Mouse (Mus musculus) intestine, embryonic 15.5 days (tissue): ENCODE measurements around the gene Ccdc30. TPM values are rescaled to one million over a fixed set of nuclear protein-coding genes. Genes with fewer than 3 reads are reported as not detected.

ENCODE experiments used
- ATAC-seq: fragments of 200-750 bp; cut with Nextera tagmentation; 2 replicates; pipeline ENCODE4 v1.8.0; 2017; ENCODE audit warnings: moderate TSS enrichment, moderate library complexity
- H3K27ac ChIP-seq: fragments of 300-500 bp; sonication (generic); 2 replicates; pipeline ENCODE4 v1.5.1; 2015; ENCODE audit warnings: mild to moderate bottlenecking, inconsistent platforms
- H3K27me3 ChIP-seq: fragments of 300-500 bp; sonication (generic); replicated peaks from 2 replicates; pipeline ENCODE4 v1.6.1; 2015; ENCODE audit warnings: inconsistent platforms
- H3K36me3 ChIP-seq: fragments of 300-500 bp; sonication (generic); 2 replicates; pipeline ENCODE4 v1.6.1; 2015; ENCODE audit warnings: inconsistent platforms
- H3K4me1 ChIP-seq: fragments of 300-500 bp; sonication (generic); replicated peaks from 2 replicates; pipeline ENCODE4 v1.6.1; 2015; ENCODE audit warnings: inconsistent platforms
- H3K4me2 ChIP-seq: fragments of 300-500 bp; sonication (generic); replicated peaks from 2 replicates; pipeline ENCODE4 v1.6.1; 2015; ENCODE audit warnings: mild to moderate bottlenecking, inconsistent platforms
- H3K4me3 ChIP-seq: fragments of 300-500 bp; sonication (generic); replicated peaks from 2 replicates; pipeline ENCODE4 v1.5.1; 2015; ENCODE audit warnings: inconsistent platforms
- H3K9ac ChIP-seq: fragments of 300-500 bp; sonication (generic); 2 replicates; pipeline ENCODE4 v1.6.1; 2015; ENCODE audit warnings: inconsistent platforms
- H3K9me3 ChIP-seq: fragments of 300-500 bp; sonication (generic); 2 replicates; pipeline ENCODE4 v1.6.1; 2016; ENCODE audit warnings: inconsistent platforms
- WGBS: fragments of 180-500 bp; shearing (Covaris S2); methylation state at CpG from one replicate; pipeline ENCODE4 v1.1.7; 2015; 5-methylcytosine and 5-hydroxymethylcytosine counted together
- polyA plus RNA-seq: library from polyadenylated mRNA; unstranded; fragments of >200 nt; fragmentation: Nextera tagmentation; extraction: Ambion mirVana; gene quantifications from 2 replicates; pipeline ENCODE4 v1.2.1, GENCODE M21; 2015

Gene Ccdc30
- polyA plus RNA-seq, 1 experiment from 2014 or later, result 5.2 TPM

DNA sequence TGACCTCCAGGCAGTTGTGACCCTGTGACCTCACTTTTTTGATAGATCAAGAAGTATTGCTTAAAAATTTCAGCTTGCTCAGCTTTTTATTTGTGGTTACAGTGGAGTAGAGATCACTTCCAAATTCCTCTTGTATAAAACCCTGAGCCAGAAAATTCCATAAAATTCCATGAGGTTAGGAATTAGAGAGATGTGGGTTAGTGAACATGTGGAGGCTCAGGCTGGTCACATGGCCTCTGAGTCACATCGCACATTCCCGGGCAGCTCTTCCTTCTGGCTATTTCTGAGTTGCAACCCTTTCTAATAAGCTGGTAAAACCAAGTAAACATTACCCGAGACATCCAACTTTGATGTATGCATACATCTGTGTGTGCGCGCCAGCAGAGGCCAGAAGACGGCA, 69.8 kb downstream of the Ccdc30 start:
- H3K9me3 ChIP-seq, result no peaks in the 10 kb centered on the region
- H3K27me3 ChIP-seq, result no peaks in the 10 kb centered on the region
- H3K9ac ChIP-seq, result no peak overlapping the region
- no peaks in the 10 kb centered on the region for H3K4me1 ChIP-seq
- H3K36me3 ChIP-seq, result no peaks in the 10 kb centered on the region
- H3K4me2 ChIP-seq, result no peak overlapping the region
- no peak overlapping the region for H3K27ac ChIP-seq
- no peak for ATAC-seq
- H3K4me3 ChIP-seq, result no peak overlapping the region
- 94% methylated on average over 6 of the region's 6 CpGs for WGBS

DNA sequence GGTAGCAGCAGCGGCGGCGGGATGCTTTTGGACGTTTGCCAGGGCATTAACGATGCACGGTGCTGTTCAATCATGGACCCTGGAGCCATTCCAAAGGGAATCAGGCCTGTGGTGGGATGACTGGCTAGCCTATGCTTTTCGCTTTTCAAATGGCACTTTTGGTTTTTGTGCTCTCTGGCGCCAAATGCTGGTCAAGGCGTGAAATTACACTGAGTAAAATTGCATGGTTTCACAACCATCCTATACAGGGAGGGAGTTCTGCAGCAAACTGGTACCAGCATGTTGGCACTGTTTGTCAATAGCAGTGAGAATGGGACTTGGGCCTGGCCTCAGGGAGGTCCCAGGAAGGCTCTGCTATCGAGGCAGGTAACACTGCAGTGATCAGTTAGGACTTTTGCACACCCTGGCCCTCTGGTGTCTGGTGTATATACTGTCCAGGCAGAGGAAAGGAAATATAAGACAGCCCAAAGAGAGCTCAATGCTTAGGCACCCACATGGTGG, 76.4 kb downstream of the Ccdc30 start:
- ATAC-seq, result peak; percentile 47; the same call in 1 of the 2 replicates
- Histone ChIP-seq H3K27ac (no peak overlapping the region), H3K9me3 (no peaks in the 10 kb centered on the region), H3K9ac (0 out of 2 replicates have a peak overlapping the region, but pooled peaks have one; percentile 34), H3K27me3 (no peaks in the 10 kb centered on the region), H3K36me3 (no peaks in the 10 kb centered on the region), H3K4me2 (peak overlapping the region; percentile 30; the same call in 1 of the 2 replicates), H3K4me3 (no peak overlapping the region), H3K4me1 (no peaks in the 10 kb centered on the region)
- WGBS, result 6% methylated on average over 10 of the region's 10 CpGs

DNA sequence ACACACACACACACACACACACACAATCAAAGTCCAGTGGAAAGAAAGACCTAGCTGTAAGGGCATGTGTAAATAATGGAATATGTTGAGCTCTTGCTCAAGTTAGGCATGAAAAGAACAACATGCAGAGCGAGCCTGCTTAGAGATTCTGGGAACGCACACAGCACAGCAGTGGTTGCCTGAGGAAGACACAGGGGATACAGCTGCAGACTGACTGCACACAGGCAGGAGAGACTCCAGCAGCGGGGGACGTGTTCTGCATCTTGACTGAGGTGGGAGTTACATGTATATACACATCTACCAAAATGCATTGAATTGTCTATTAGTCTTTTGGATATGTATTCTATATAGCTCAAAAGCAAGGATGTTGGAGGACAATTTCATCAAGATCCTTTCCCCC, 76.9 kb downstream of the Ccdc30 start:
- Histone ChIP-seq H3K36me3 (no peaks in the 10 kb centered on the region), H3K4me1 (no peaks in the 10 kb centered on the region), H3K4me2 (peak overlapping the region; percentile 30; the same call in 1 of the 2 replicates), H3K4me3 (no peak overlapping the region), H3K9me3 (no peaks in the 10 kb centered on the region), H3K27ac (no peak overlapping the region), H3K27me3 (no peaks in the 10 kb centered on the region), H3K9ac (0 out of 2 replicates have a peak overlapping the region, but pooled peaks have one; percentile 34)
- 74% methylated on average over 4 of the region's 4 CpGs for WGBS
- 0 out of 2 replicates have a peak, but pooled peaks have one; percentile 15 for ATAC-seq

DNA sequence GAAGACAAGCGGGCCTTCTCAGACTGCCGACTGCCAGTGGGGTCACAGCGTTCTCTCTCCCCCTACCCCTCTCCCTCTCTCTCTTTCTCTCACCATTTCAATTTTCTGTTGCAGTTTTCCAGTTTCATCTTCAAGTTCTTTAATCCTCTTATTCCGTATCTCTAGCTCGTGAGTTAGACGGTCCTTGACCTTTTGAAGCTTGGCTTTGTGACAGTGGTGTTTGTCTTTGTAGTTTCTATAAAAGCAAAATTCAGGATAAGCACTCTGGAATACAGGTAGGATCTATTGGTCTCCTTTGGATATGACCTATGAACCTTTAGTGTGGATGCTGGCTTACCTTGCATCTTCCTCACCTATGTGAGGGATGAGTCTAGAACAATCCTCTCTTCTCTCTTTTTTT, 81.8 kb downstream of the Ccdc30 start:
- no peak overlapping the region for H3K4me2 ChIP-seq
- no peaks in the 10 kb centered on the region for H3K9me3 ChIP-seq
- no peak overlapping the region for H3K27ac ChIP-seq
- no peak overlapping the region for H3K9ac ChIP-seq
- H3K27me3 ChIP-seq, result no peaks in the 10 kb centered on the region
- ATAC-seq, result no peak
- H3K4me1 ChIP-seq, result no peaks in the 10 kb centered on the region
- no peak overlapping the region for H3K4me3 ChIP-seq
- WGBS, result 91% methylated on average over 6 of the region's 6 CpGs
- H3K36me3 ChIP-seq, result no peaks in the 10 kb centered on the region

DNA sequence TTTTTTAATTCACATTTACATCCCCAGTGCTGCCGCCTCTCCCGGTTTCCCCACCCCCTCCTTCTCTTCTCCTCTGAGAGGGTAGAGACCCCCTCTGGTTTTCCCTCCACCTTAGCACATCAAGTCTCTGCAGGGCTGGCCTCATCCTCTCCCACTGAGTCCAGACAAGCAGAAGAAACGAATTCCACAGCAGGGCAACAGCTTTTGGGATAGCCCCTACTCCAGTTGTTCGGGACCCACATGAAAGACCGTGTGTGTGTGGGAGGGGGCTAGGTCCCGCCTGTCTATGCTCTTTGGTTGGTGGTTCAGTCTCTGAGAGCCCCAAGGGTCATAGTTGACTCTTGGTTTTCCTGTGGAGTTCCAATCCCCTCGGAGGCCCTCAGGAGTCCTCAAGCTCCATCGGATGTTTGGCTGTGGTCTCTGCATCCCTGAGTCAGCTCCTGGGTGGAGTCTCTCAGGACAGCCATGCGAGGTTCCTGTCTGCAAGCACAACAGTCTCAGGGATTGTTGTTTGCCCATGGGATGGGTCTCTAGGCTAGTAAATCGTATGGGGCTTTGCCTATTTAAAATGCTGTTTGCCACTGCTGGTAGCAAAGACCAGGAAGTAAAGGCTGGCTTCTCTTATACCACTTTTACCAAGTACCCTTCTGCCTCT, 94.3 kb downstream of the Ccdc30 start:
- ATAC-seq, result peak; percentile 57
- peak overlapping the region; percentile 75 for H3K4me3 ChIP-seq
- H3K9me3 ChIP-seq, result no peaks in the 10 kb centered on the region
- H3K4me1 ChIP-seq, result peaks cover 14% of the 10 kb centered on the region
- H3K36me3 ChIP-seq, result peaks cover 13% of the 10 kb centered on the region; the same call in 1 of the 2 replicates
- H3K9ac ChIP-seq, result peak overlapping the region; percentile 57
- 28% methylated on average over 10 of the region's 10 CpGs for WGBS
- peak overlapping the region; percentile 72; the same call in 1 of the 2 replicates for H3K27ac ChIP-seq
- peak overlapping the region; percentile 84 for H3K4me2 ChIP-seq
- H3K27me3 ChIP-seq, result no peaks in the 10 kb centered on the region

DNA sequence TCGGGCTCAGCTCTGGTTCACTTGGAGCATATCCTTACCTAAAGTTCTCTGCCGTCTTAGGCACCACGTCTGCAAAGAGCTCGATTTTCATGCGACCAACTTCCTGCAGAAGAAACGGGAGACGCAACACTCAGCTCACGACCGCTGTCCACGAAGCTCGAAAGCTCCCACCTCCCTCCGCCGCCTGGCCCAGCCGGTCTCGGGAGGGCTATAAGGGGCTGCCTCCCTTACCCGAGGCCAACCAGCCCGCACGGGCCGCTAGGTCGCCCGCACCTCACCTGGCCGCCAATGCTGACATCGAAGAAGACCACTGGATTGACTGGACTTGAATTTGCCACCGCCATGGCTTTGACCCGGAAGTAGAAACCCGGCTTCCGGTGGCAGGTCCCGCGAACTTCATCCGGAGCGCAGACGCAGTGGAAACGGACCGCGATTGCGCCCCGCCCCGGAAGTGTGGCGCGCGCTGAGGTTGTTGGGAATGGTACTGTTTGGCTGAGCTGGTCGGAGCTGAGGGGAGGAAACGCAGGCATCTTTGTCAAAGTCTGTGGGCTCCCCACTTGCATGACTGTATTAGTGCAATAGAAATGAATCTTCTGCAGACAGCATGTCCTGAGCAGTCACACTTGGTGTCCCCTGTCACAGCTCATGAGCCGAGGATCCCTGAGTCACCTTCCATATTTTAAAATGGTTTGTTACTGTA, 95.0 kb downstream of the Ccdc30 start, which contains the start of gene Ppih:
Gene Ppih (minus strand): TSS at position 416 of the 700 bp plus-strand sequence.
- ATAC-seq, result peak; percentile 99
- under 1% methylated on average over 44 of the region's 44 CpGs for WGBS
- peaks cover 14% of the 10 kb centered on the region for H3K4me1 ChIP-seq
- H3K27ac ChIP-seq, result peak within 1 kb of the TSS; percentile 72; the same call in 1 of the 2 replicates
- peak within 1 kb of the TSS; percentile 84 for H3K4me2 ChIP-seq
- H3K36me3 ChIP-seq, result peaks cover 19% of the 10 kb centered on the region; the same call in 1 of the 2 replicates
- no peaks in the 10 kb centered on the region for H3K9me3 ChIP-seq
- H3K27me3 ChIP-seq, result no peaks in the 10 kb centered on the region
- H3K9ac ChIP-seq, result peak within 1 kb of the TSS; percentile 71
- H3K4me3 ChIP-seq, result peak within 1 kb of the TSS; percentile 75

DNA sequence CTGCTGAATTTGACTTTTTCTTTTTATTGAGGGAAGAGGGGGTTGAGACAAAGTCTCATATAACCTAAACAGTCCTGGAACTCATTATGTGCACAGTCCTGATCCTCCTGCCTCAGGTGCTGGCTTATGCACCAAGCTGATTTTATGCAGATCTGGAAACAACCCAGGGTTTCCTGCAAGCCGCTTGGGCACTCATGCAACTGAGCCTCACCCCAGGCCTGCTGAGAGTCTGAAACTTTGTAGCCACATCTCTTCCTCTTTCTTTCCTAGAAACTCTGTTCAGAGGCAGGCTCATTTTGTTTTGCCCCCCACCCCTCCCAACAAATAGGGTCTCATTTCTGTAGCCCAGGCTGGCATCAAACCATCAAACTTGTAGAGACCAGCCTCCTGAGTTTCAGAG, 101.6 kb downstream of the Ccdc30 start:
- WGBS, result 97% methylated on average over 1 of the region's 1 CpGs
- Histone ChIP-seq H3K4me2 (no peak overlapping the region), H3K36me3 (peaks cover 33% of the 10 kb centered on the region; the same call in 1 of the 2 replicates)

DNA sequence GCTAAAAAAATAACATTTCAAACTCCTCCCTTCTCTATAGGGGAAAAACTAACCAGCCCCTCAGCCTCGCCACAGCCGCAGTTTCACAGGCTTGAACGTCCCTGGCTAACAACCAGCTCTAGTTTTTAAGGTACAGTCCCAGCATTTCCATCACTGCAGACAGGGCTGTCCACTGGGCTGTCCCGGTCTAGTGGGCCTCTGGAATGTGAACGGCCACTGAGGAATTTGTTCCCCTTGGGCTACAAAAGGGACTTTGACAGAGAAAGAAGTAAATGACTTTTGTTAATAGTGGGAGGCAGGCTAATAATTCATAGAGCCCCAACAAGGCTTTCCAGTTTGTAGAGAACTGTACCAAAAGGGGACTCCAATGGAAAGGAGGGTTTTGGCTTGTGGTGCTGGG, 109.9 kb downstream of the Ccdc30 start:
- peaks cover 7% of the 10 kb centered on the region for H3K36me3 ChIP-seq
- no peak overlapping the region for H3K27ac ChIP-seq
- WGBS, result 78% methylated on average over 5 of the region's 5 CpGs
- ATAC-seq, result no peak
- no peak overlapping the region for H3K4me3 ChIP-seq
- no peaks in the 10 kb centered on the region for H3K4me1 ChIP-seq
- no peaks in the 10 kb centered on the region for H3K27me3 ChIP-seq
- H3K4me2 ChIP-seq, result no peak overlapping the region
- no peaks in the 10 kb centered on the region for H3K9me3 ChIP-seq
- H3K9ac ChIP-seq, result no peak overlapping the region

More for the DNA sequence above, 101.6 kb downstream of the Ccdc30 start:
- H3K4me1 ChIP-seq, result no peaks in the 10 kb centered on the region
- no peak for ATAC-seq
- no peaks in the 10 kb centered on the region for H3K9me3 ChIP-seq
- H3K27ac ChIP-seq, result no peak overlapping the region
- no peak overlapping the region for H3K9ac ChIP-seq
- H3K27me3 ChIP-seq, result no peaks in the 10 kb centered on the region
- H3K4me3 ChIP-seq, result no peak overlapping the region

DNA sequence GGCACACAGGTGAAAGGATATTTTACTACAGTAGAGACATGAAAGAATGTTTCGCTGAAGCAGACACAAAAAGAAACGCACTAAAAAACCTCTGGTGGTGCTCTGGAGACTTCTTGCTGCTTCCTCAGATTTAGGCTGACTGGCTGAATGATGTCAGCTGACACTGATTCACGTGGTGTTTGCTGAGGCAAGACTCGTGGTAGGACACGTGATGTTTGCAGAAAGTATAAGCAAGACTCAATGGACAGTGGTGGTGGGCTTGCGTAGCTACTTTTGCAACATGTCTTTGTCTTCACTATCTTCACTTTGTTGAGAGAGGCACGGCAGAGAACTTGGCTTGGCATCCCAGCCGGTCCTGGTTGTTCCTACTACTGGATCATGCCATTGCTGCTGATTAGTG, 112.0 kb downstream of the Ccdc30 start:
- H3K4me3 ChIP-seq, result no peak overlapping the region
- H3K4me2 ChIP-seq, result no peak overlapping the region
- H3K9me3 ChIP-seq, result no peaks in the 10 kb centered on the region
- no peak overlapping the region for H3K27ac ChIP-seq
- peaks cover 3% of the 10 kb centered on the region; the same call in 1 of the 2 replicates for H3K36me3 ChIP-seq
- no peaks in the 10 kb centered on the region for H3K4me1 ChIP-seq
- no peaks in the 10 kb centered on the region for H3K27me3 ChIP-seq
- WGBS, result 91% methylated on average over 8 of the region's 8 CpGs
- H3K9ac ChIP-seq, result no peak overlapping the region
- ATAC-seq, result no peak

DNA sequence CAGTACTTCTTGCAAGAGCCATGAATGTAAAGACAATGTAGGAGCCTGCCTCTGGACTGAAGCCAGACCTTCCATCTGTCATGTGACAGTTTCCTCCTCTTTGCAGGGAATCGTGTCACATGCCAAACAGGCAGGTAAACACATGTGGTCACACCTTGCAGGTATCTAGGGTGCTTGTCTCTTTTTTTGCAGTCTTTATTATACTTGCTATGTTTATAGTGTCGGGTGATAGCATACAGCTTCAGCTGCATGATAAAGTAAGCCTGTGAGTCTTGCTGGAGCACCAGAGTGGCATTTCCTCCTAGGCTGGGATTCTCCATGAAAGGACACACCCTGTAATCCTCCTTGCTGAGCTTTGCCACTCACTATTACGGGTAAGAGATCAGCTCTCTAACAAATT, 113.5 kb downstream of the Ccdc30 start:
- Histone ChIP-seq H3K36me3 (no peaks in the 10 kb centered on the region), H3K4me1 (no peaks in the 10 kb centered on the region), H3K27me3 (no peaks in the 10 kb centered on the region), H3K4me3 (no peak overlapping the region), H3K9ac (no peak overlapping the region), H3K4me2 (no peak overlapping the region), H3K27ac (no peak overlapping the region), H3K9me3 (no peaks in the 10 kb centered on the region)
- WGBS, result 57% methylated on average over 3 of the region's 3 CpGs
- peak; percentile 54; the same call in 1 of the 2 replicates for ATAC-seq

DNA sequence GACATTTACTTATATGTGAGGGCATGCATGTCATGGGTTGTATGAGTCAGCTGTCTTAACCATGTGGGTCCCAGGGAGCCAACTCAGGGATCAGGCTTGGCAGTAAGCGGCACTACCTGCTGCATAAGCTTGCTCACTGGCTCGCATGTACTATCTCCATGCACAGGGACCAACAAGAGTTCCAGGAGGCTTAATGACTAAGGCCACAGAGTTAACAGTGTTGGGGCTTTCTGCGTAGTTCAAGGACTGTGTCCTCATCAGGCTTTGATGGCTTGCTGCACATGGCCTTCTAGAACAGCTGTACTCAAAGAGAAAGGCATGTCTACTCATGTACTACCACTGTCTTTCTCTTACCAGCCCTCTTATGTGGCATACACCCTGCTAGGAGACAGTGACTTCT, 114.6 kb downstream of the Ccdc30 start:
- no peak overlapping the region for H3K27ac ChIP-seq

DNA sequence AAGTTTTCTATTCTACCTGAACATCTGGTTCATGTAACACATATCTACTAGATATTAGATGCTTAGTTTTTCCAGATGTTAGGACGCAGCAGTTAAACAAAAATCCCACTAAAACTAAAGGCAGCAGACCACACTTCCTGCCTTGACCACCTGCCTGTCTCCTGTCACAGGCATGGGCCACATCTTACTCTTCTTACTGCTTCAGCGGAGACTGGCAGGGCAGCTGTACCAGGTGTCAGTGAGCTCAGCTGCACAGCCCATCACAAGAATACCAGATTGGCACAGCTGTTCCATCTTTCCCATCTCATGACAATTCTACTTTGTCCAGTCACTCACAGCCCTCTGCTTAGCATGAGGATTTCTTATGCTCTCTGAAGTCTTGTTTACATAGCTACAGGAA, 118.0 kb downstream of the Ccdc30 start:
- 71% methylated on average over 2 of the region's 2 CpGs for WGBS
- no peak for ATAC-seq

More for the DNA sequence above, 114.6 kb downstream of the Ccdc30 start:
- WGBS, result 89% methylated on average over 3 of the region's 3 CpGs
- no peaks in the 10 kb centered on the region for H3K36me3 ChIP-seq
- ATAC-seq, result no peak
- H3K27me3 ChIP-seq, result no peaks in the 10 kb centered on the region
- no peaks in the 10 kb centered on the region for H3K4me1 ChIP-seq
- no peak overlapping the region for H3K4me3 ChIP-seq
- H3K4me2 ChIP-seq, result no peak overlapping the region
- H3K9me3 ChIP-seq, result no peaks in the 10 kb centered on the region
- no peak overlapping the region for H3K9ac ChIP-seq

More for the DNA sequence above, 118.0 kb downstream of the Ccdc30 start:
- Histone ChIP-seq H3K9me3 (no peaks in the 10 kb centered on the region), H3K36me3 (no peaks in the 10 kb centered on the region), H3K4me3 (no peak overlapping the region), H3K4me2 (no peak overlapping the region), H3K9ac (no peak overlapping the region), H3K27ac (no peak overlapping the region), H3K27me3 (no peaks in the 10 kb centered on the region), H3K4me1 (0 out of 2 replicates have a peak, but pooled peaks cover 5% of the 10 kb centered on the region)
